Mouse (Mus musculus) liver, embryonic 12.5 days (tissue): Measurements from ENCODE around the gene Vps26b. TPM values are rescaled to one million over a fixed set of nuclear protein-coding genes. Genes with fewer than 3 reads are reported as not detected.

Experiments
- ATAC-seq: fragments of 200-750 bp; cut with Nextera tagmentation; 2 replicates; pipeline ENCODE4 v1.8.0; 2017; ENCODE audit warnings: moderate number of reproducible peaks, mild to moderate bottlenecking, moderate library complexity
- H3K27ac ChIP-seq: fragments of 300-500 bp; sonication (generic); 2 replicates; pipeline ENCODE4 v1.5.1; 2016; ENCODE audit warnings: mild to moderate bottlenecking
- H3K27me3 ChIP-seq: fragments of 300-500 bp; sonication (generic); replicated peaks from 2 replicates; pipeline ENCODE4 v1.6.1; 2016; ENCODE audit warnings: mild to moderate bottlenecking, moderate library complexity
- H3K36me3 ChIP-seq: fragments of 300-500 bp; sonication (generic); 2 replicates; pipeline ENCODE4 v1.6.1; 2016; ENCODE audit warnings: mild to moderate bottlenecking, moderate library complexity
- H3K4me1 ChIP-seq: fragments of 300-500 bp; sonication (generic); 2 replicates; pipeline ENCODE4 v1.6.1; 2016
- H3K4me2 ChIP-seq: fragments of 300-500 bp; sonication (generic); 2 replicates; pipeline ENCODE4 v1.6.1; 2016; ENCODE audit warnings: mild to moderate bottlenecking, moderate library complexity
- H3K4me3 ChIP-seq: fragments of 300-500 bp; sonication (generic); 2 replicates; pipeline ENCODE4 v1.5.1; 2016; ENCODE audit warnings: mild to moderate bottlenecking, moderate library complexity
- H3K9ac ChIP-seq: fragments of 300-500 bp; sonication (generic); 2 replicates; pipeline ENCODE4 v1.6.1; 2016; ENCODE audit warnings: mild to moderate bottlenecking, moderate library complexity
- H3K9me3 ChIP-seq: fragments of 300-500 bp; sonication (generic); replicated peaks from 2 replicates; pipeline ENCODE4 v1.6.1; 2016; ENCODE audit warnings: mild to moderate bottlenecking, moderate library complexity
- WGBS: fragments of 180-500 bp; shearing (Covaris S2); methylation state at CpG from one replicate; pipeline ENCODE4 v1.1.7; 2016; ENCODE audit not compliant: insufficient replicate concordance; 5-methylcytosine and 5-hydroxymethylcytosine counted together
- polyA plus RNA-seq: library from polyadenylated mRNA; unstranded; fragments of >200 nt; fragmentation: Nextera tagmentation; extraction: Ambion mirVana; gene quantifications from 2 replicates; pipeline ENCODE4 v1.2.1, GENCODE M21; 2016

The Vps26b gene
- 18.9 and 19.0 TPM in 2 replicates for polyA plus RNA-seq

DNA sequence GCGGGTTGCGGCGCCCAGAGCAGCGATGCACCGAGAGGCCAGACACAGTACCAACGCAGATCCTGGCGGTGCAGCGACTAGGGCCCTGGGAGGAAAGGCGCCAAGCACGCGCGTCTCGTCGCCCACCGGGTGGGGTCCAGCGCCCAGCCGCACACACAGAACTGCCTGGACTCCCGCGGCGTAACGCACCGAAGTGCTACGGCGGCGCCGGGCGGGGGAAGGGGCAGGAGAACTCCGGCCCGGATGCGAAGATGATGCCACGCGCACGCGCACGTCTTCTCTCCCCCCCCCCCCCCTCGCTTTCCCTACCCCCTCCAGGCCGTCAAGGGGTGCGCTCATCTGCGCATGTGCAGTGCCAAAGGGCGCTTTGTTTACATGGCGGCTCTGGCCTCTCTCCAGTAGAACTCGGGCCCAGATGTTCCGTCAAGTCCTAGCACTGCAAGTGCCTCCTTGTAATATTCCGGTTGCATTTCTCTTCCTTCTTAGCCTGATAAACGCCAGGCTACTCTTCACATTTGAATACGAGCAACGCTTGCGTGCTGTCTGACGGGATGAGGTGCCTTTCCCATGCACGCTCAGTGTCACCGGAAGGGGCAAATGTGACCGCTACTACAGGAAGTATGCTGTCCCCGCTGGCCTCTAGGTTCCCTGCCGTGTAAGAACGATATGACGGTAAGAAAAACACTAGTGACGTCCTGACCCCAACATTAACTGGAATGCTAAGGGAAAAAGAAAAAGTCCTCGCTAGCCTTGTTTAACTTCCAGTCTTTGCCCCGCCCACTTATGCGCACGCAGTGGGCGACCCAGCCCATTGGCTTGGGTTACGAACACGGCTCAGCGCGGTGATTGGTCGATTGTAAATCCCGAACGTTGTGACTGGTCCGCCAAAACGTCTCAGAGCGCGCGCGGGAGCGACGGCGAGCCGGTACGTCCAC lies at the start of gene Vps26b, which contains the start of gene Ncapd3:
Vps26b (minus strand) TSS at position 238 of the 935 bp plus-strand sequence.
Ncapd3 (plus strand) TSS at position 348 of the 935 bp plus-strand sequence.
- Histone ChIP-seq H3K4me2 (peak within 1 kb of the TSS; percentile 96), H3K27ac (peak within 1 kb of the TSS; percentile 85), H3K27me3 (no peaks in the 10 kb centered on the region), H3K4me3 (peak within 1 kb of the TSS; percentile 98), H3K9me3 (no peaks in the 10 kb centered on the region), H3K9ac (peak within 1 kb of the TSS; percentile 94), H3K4me1 (peaks cover 53% of the 10 kb centered on the region), H3K36me3 (peaks cover 21% of the 10 kb centered on the region)
- peak; percentile 91 for ATAC-seq
- WGBS, result under 1% methylated on average over 70 of the region's 80 CpGs

DNA sequence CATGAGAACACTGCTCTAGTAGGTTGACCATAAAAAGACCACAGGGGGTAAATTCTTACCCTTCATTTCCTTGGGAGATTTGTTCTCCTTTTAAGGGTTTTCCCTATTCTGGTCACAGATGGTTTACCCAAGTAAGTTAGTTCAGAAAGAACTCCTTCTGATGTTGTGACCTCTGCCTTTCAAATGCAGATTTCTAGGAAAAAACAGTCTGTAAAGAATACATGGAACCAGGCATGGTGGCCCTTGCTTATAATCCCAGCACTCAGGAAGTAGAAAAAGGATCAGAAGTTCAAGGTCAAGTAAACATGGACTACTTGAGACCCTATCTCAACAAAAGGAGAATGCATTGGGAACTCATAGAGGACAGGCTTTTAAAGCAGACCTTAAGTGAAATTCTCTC lies 45.9 kb upstream of the Vps26b start:
- Histone ChIP-seq H3K36me3 (peaks cover 91% of the 10 kb centered on the region), H3K9ac (no peak overlapping the region), H3K4me3 (no peak overlapping the region), H3K27ac (no peak overlapping the region), H3K4me1 (no peaks in the 10 kb centered on the region), H3K9me3 (no peaks in the 10 kb centered on the region), H3K4me2 (no peak overlapping the region), H3K27me3 (no peaks in the 10 kb centered on the region)
- no peak for ATAC-seq

DNA sequence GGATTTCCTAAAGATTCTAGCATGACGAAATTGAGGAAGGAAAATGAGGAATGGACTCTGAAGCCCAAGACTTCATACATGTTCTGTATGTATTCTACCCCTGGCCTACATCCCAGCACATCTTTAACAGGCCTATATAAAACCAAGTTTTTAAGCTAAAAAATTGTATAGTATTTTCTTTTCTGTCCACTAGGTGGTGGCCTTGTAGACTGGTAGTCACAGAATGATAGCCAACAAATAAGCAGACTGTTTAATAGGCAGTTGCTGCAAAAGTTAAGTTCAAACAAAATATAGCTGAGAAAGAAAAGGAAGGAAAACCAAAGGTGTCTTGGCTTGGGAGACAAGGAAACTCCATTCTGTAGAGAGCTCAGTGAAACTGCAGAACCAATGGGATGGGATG lies 44.8 kb upstream of the Vps26b start:
- Histone ChIP-seq H3K27me3 (no peaks in the 10 kb centered on the region), H3K9ac (no peak overlapping the region), H3K27ac (no peak overlapping the region), H3K4me1 (no peaks in the 10 kb centered on the region), H3K9me3 (no peaks in the 10 kb centered on the region), H3K4me3 (no peak overlapping the region), H3K36me3 (peaks cover 91% of the 10 kb centered on the region), H3K4me2 (no peak overlapping the region)
- WGBS, result 67% methylated on average over 1 of the region's 1 CpGs
- ATAC-seq, result no peak

DNA sequence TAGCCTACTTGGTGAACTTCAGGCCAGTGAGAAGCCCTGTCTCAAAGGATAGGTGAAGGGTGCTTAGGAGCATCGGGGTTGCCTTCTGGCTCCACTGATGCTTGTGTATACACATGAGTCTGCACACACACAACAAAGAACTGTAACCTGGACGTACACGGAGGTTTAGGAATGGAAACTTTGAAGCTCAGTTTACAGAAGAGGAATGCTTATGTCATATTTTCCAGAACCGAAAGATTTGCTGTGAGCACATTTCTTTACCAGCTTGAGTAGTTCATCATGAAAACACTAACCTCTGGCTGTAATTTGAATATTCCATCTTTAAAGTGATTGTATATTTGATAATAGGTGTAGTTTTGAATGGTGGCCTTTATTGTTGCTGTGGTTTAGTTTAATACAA lies 41.0 kb upstream of the Vps26b start:
- H3K36me3 ChIP-seq, result peaks cover 97% of the 10 kb centered on the region
- H3K9me3 ChIP-seq, result no peaks in the 10 kb centered on the region
- H3K27me3 ChIP-seq, result no peaks in the 10 kb centered on the region
- ATAC-seq, result no peak
- no peak overlapping the region for H3K27ac ChIP-seq
- no peaks in the 10 kb centered on the region for H3K4me1 ChIP-seq
- no peak overlapping the region for H3K4me3 ChIP-seq
- no peak overlapping the region for H3K9ac ChIP-seq
- WGBS, result 96% methylated on average over 4 of the region's 4 CpGs
- H3K4me2 ChIP-seq, result no peak overlapping the region

DNA sequence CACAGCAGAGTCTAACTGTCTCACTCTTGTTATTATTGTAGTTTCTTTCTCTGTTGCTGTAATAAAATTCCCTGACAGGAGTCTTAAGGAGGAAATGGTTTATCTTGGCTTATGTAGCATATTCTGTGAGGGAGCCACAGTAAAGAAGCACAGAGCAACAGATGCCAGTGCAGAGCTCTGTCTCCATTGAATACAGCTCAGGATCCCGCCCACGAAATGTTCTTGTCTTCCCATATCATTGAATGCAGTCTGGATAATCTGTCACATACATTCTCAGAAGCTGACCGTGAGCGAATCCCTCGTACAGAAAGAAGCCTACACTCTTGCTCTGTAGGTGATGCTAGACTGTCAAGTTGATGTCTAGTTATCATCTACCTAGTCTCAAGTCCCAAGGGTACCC lies 28.5 kb upstream of the Vps26b start:
- Histone ChIP-seq H3K27ac (no peak overlapping the region), H3K4me2 (no peak overlapping the region), H3K4me3 (no peak overlapping the region), H3K4me1 (no peaks in the 10 kb centered on the region), H3K9ac (no peak overlapping the region), H3K9me3 (no peaks in the 10 kb centered on the region), H3K36me3 (peaks cover 97% of the 10 kb centered on the region), H3K27me3 (no peaks in the 10 kb centered on the region)
- WGBS, result 89% methylated on average over 5 of the region's 5 CpGs
- ATAC-seq, result no peak

DNA sequence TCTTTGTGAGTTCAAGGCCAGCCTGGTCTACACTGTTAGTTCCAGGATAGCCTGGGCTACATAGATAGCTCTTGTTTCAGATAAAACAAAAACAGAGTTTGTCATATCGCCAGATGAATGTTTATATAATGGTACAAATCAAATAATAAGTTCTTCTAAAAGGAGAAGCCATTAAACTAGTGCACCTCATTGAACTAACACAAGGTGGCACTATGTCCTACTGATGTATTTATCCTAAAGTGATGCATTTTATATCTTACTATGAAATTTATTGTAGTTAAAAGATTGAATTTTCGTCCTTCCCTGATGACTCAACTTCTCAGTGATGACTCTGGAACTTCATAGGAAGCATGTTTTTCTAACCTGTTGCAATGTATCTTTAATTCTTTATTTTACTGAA lies 19.6 kb upstream of the Vps26b start:
- WGBS, result 87% methylated on average over 2 of the region's 2 CpGs
- H3K4me1 ChIP-seq, result no peaks in the 10 kb centered on the region
- no peaks in the 10 kb centered on the region for H3K9me3 ChIP-seq
- ATAC-seq, result no peak
- H3K27me3 ChIP-seq, result no peaks in the 10 kb centered on the region
- peaks cover 97% of the 10 kb centered on the region for H3K36me3 ChIP-seq
- no peak overlapping the region for H3K4me3 ChIP-seq
- no peak overlapping the region for H3K9ac ChIP-seq
- no peak overlapping the region for H3K27ac ChIP-seq
- no peak overlapping the region for H3K4me2 ChIP-seq

DNA sequence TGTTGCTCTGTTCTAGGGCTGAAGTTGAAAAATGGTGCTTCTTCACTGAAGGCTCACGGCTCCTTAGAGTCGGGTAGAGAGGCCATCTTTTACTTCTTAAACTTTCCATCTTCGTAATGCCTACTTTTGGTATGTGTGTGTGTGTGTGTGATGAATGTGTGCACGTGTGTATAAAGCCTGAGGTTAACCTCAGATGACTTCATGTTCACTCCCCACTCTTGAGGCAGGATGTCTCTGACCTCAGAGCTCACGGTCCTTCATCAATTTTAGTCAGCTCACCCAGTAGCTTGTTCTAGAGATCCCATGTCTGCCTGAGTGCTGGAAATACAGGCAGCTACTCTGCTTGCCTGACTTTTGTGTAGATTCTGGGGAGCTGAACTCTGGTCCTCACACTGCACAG lies 14.0 kb upstream of the Vps26b start:
- Histone ChIP-seq H3K36me3 (peaks cover 97% of the 10 kb centered on the region), H3K4me3 (no peak overlapping the region), H3K4me1 (no peaks in the 10 kb centered on the region), H3K9me3 (no peaks in the 10 kb centered on the region), H3K9ac (no peak overlapping the region), H3K27me3 (no peaks in the 10 kb centered on the region), H3K4me2 (no peak overlapping the region), H3K27ac (no peak overlapping the region)
- no peak for ATAC-seq
- 86% methylated on average over 5 of the region's 5 CpGs for WGBS

DNA sequence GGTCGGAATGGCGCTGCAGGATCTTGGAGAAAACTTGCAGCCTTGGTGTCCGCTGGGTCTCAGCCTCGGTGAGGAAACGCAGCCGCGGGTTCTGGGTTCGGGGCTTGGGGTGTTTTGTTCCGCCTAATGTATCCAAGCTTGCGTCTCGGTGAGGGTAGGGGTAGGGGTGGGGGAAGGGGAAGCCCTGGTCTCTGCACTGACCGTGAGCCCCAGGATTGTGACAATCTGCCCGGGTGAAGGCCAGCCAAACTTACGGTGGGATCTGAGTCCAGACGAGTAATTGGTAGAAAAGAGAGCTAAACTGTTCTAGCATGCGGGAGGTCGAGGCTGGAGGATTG lies 867 bp upstream of the Vps26b start:
- ATAC-seq, result peak; percentile 48
- Histone ChIP-seq H3K27ac (peak overlapping the region; percentile 71), H3K36me3 (peaks cover 22% of the 10 kb centered on the region), H3K4me2 (peak overlapping the region; percentile 96), H3K9me3 (no peaks in the 10 kb centered on the region), H3K9ac (peak overlapping the region; percentile 94), H3K27me3 (no peaks in the 10 kb centered on the region), H3K4me3 (peak overlapping the region; percentile 98), H3K4me1 (peaks cover 53% of the 10 kb centered on the region)
- 1% methylated on average over 17 of the region's 17 CpGs for WGBS

DNA sequence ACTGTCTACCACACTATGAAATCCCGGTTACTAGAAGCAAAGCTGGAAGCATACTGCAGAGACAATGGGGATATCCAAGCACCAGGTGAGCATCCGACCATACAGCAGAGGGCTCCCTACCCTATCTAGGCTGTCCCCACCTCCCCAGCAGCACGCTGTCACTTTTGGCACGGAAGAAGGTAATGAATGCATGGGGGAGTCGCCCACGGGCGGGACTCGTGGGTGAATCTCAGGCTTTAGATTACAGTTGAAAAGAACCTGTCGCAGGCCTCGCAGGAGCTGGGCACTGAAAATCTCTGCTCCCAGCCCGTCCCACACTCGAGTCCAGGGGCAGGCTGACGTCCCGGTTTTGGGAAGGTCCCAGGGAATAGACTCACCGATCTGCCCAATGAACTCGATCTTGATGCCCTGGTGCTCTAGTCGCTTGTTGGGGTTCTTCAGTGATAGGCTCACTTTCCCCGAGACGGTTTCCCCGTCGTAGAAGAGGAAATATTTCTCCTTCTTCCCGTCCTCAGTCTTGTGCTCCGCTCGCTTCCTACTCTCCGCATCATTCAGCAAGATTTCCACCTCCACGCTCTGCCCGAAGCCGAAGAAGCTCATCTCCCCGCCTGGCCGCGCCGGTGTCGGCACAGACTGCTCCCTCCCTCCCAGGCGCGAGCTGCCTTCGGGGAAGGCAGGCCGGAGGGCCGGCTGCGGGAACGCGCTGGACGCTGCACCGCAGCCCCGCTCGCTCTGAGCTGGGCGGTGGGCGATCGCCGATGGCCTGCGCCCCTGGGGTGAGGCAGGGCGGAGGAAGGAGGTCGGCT lies 640 bp downstream of the Vps26b start:
- under 1% methylated on average over 52 of the region's 52 CpGs for WGBS
- no peaks in the 10 kb centered on the region for H3K9me3 ChIP-seq
- H3K4me1 ChIP-seq, result peaks cover 56% of the 10 kb centered on the region
- peak overlapping the region; percentile 96 for H3K4me2 ChIP-seq
- H3K4me3 ChIP-seq, result peak overlapping the region; percentile 98
- H3K27ac ChIP-seq, result peak overlapping the region; percentile 85
- peak overlapping the region; percentile 94 for H3K9ac ChIP-seq
- peaks cover 21% of the 10 kb centered on the region for H3K36me3 ChIP-seq
- ATAC-seq, result peak; percentile 44
- no peaks in the 10 kb centered on the region for H3K27me3 ChIP-seq

DNA sequence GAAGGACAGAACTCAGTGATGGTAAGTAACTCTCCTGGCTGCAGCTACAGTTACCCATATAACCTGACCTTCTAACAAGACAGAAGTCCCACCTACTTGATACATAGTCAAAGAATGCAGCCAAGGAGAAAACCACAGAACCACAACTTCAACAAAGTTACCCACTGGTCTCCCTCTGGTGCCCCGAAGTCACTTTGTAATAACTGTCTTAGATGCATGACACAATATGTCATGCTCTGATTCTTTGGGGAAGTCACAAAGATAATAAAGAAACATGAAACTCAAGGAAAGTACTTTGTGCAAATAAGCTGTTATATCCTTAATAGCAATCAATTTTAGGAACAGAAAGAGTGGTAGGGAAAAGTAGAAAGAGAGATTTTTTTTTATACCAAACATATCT lies 3.2 kb downstream of the Vps26b start:
- Histone ChIP-seq H3K4me2 (no peak overlapping the region), H3K9me3 (no peaks in the 10 kb centered on the region), H3K27ac (no peak overlapping the region), H3K9ac (no peak overlapping the region), H3K27me3 (no peaks in the 10 kb centered on the region), H3K4me3 (no peak overlapping the region), H3K4me1 (peaks cover 41% of the 10 kb centered on the region), H3K36me3 (peaks cover 16% of the 10 kb centered on the region; the same call in 1 of the 2 replicates)
- WGBS, result 13% methylated on average over 1 of the region's 1 CpGs
- no peak for ATAC-seq

DNA sequence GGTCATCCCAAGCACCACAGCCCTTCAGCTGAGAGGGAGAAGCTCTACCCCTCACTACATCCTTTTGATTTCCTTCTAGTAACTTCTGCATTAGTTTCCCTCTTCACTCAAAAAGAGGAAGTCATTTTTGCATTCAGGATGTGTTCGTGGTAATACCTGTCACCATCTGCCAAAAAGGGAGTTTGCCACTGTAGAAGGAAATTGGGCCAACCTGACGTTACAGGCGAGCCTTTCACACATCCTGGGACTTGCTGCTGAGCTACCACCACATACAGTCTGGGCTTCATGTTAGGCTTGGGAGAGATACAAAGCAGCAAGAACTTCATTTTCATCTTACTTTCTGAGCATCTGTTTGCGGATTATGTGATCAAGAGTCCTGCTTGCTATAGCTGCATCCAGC lies 6.2 kb downstream of the Vps26b start:
- Histone ChIP-seq H3K9me3 (no peaks in the 10 kb centered on the region), H3K4me1 (peaks cover 29% of the 10 kb centered on the region), H3K9ac (no peak overlapping the region), H3K27ac (no peak overlapping the region), H3K36me3 (peaks cover 32% of the 10 kb centered on the region), H3K27me3 (no peaks in the 10 kb centered on the region), H3K4me3 (no peak overlapping the region), H3K4me2 (no peak overlapping the region)
- WGBS, result 57% methylated on average over 4 of the region's 4 CpGs
- ATAC-seq, result no peak

DNA sequence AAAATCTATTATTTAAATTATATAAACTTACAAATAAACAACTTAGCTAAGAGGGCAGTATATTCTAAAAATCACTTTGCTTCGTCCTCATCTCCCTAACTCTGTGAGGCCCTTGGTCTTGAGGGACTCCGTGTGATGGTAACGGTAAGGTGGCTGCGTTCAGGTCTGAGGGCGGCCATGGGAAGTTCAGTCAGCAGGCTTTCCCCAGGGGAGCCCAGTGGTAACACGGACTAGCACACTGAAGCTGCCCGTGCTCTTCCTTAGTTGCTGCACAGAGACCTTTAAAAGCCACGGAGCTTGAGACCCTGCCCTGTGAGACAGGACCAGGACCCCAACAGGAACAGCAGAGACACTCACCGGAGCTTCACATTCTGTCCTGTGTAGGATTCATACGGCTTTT lies 10.9 kb downstream of the Vps26b start:
- H3K4me3 ChIP-seq, result no peak overlapping the region
- no peaks in the 10 kb centered on the region for H3K4me1 ChIP-seq
- peaks cover 69% of the 10 kb centered on the region for H3K36me3 ChIP-seq
- H3K27me3 ChIP-seq, result no peaks in the 10 kb centered on the region
- no peak overlapping the region for H3K27ac ChIP-seq
- ATAC-seq, result no peak
- no peaks in the 10 kb centered on the region for H3K9me3 ChIP-seq
- 87% methylated on average over 10 of the region's 10 CpGs for WGBS
- H3K9ac ChIP-seq, result no peak overlapping the region
- H3K4me2 ChIP-seq, result no peak overlapping the region
